Mouse (Mus musculus): ENCODE measurements around the gene Hs3st5. TPM values are rescaled to one million over a fixed set of nuclear protein-coding genes. Genes with fewer than 3 reads are reported as not detected.

The Hs3st5 gene
- polyA plus RNA-seq, 2 experiments = 0.02 TPM; not detected in 1

DNA sequence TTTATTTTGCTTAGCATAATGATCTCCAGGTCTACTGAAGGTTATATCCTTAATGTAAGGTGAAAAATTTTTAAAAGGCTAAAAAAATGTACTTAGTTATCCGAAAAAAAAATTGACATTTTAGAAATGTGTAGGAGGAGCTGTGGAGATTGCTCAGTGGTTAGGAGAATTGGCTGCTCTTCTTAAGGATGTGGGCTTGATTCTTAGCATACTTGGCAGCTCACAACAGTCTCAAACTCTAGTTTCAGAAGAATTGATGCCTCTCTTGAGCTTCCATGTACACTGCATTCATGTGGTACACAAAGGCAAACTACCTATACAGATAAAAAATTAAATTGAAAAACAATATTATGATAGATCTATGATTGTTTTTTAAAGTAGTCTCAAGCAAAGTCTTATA is 125.1 kb downstream of the Hs3st5 start:
- Histone ChIP-seq H3K36me3 (replicated peaks; ENCODE audit: control insufficient read depth, insufficient read depth, low read depth) (no peaks in the 10 kb centered on the region), H3K27ac (no peak overlapping the region), H3K4me3 (ENCODE audit: insufficient read depth in 1 of 2, low read depth in 2 of 2, low read length in 2 of 2) (no peak overlapping the region), H3K4me1 (replicated peaks; ENCODE audit: control insufficient read depth in 2 of 2, insufficient read depth in 2 of 2, low read length in 1 of 2) (no peaks in the 10 kb centered on the region), H3K27me3 (ENCODE audit: control insufficient read depth, insufficient read depth, low read length) (no peaks in the 10 kb centered on the region), H3K9me3 (ENCODE audit: control insufficient read depth, low read length) (no peaks in the 10 kb centered on the region), H3K4me2 (ENCODE audit: low read depth) (no peak overlapping the region), H3K9ac (replicated peaks) (no peak overlapping the region)
- DNase-seq (ENCODE audit: low read depth in 3 of 3, low spot score in 3 of 3) (no peak), ATAC-seq (ENCODE audit: insufficient read depth) (no peak)
- TF ChIP-seq EP300 (IDR thresholded peaks at IDR 0.05; ENCODE audit: low read depth) = no peak
- TF ChIP-seq CTCF (IDR thresholded peaks at IDR 0.05; ENCODE audit: low read depth) = no peak
- 42% methylated on average over 1 of the region's 1 CpGs for WGBS (ENCODE audit: insufficient replicate concordance)

DNA sequence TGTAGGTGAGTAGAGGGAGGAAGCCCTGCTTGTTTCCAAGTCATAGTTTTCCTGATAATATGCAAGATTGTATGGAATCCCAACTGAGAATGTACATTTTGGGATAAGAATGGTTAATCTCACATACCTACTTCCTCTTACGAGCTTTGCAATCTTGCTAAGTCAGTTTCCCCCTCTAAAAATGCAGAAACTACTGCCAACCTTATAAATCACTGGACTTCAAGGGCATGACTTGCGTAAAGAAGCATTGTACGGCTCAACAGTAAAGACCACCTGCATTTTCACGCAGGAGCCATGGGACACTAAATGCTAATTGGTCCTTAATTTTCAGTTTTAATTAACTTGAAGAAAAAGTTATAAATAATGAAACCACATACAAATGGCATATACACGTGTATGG is 144.0 kb downstream of the Hs3st5 start:
- H3K4me3 ChIP-seq (ENCODE audit: insufficient read depth in 1 of 2, low read depth in 2 of 2, low read length in 2 of 2) = no peak overlapping the region
- DNase-seq (ENCODE audit: low read depth in 3 of 3, low spot score in 3 of 3) = no peak
- TF ChIP-seq CTCF (IDR thresholded peaks at IDR 0.05; ENCODE audit: low read depth) (no peak), EP300 (IDR thresholded peaks at IDR 0.05; ENCODE audit: low read depth) (no peak)
- no peak overlapping the region for H3K27ac ChIP-seq
- ATAC-seq (ENCODE audit: insufficient read depth) = no peak
- H3K4me1 ChIP-seq (replicated peaks; ENCODE audit: control insufficient read depth in 2 of 2, insufficient read depth in 2 of 2, low read length in 1 of 2) = no peaks in the 10 kb centered on the region
- no peaks in the 10 kb centered on the region for H3K9me3 ChIP-seq (ENCODE audit: control insufficient read depth, low read length)
- no peaks in the 10 kb centered on the region for H3K36me3 ChIP-seq (replicated peaks; ENCODE audit: control insufficient read depth, insufficient read depth, low read depth)
- no peaks in the 10 kb centered on the region for H3K27me3 ChIP-seq (ENCODE audit: control insufficient read depth, insufficient read depth, low read length)
- 34% methylated on average over 5 of the region's 5 CpGs for WGBS (ENCODE audit: insufficient replicate concordance)
- no peak overlapping the region for H3K9ac ChIP-seq (replicated peaks)
- H3K4me2 ChIP-seq (ENCODE audit: low read depth) = no peak overlapping the region

DNA sequence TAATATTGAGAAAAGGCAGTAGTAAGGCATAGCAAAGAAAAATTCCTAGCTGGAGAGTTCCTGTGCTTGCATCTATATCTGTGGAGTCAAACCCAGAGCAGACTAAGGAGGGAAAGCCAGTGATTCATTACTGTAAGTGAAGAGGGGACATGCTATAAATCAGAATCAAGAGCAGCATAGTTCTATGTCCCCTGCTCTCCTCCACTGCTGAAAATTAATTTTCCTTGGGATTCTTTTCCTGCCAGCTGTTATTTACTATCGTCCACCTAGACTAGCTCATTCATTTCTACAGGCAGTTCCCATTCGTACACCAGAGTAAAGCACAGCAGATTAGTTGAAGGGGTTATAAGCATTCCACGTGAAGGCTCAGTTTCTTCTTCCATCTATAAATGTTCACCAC is 207.4 kb downstream of the Hs3st5 start:
- 40% methylated on average over 3 of the region's 3 CpGs for WGBS (ENCODE audit: insufficient replicate concordance)
- H3K4me2 ChIP-seq (ENCODE audit: low read depth) = no peak overlapping the region
- no peak for ATAC-seq (ENCODE audit: insufficient read depth)
- TF ChIP-seq CTCF (IDR thresholded peaks at IDR 0.05; ENCODE audit: low read depth) = no peak
- TF ChIP-seq EP300 (IDR thresholded peaks at IDR 0.05; ENCODE audit: low read depth) = no peak
- H3K36me3 ChIP-seq (replicated peaks; ENCODE audit: control insufficient read depth, insufficient read depth, low read depth) = no peaks in the 10 kb centered on the region
- no peaks in the 10 kb centered on the region for H3K27me3 ChIP-seq (ENCODE audit: control insufficient read depth, insufficient read depth, low read length)
- no peak for DNase-seq (ENCODE audit: low read depth in 3 of 3, low spot score in 3 of 3)
- no peaks in the 10 kb centered on the region for H3K9me3 ChIP-seq (ENCODE audit: control insufficient read depth, low read length)
- no peak overlapping the region for H3K9ac ChIP-seq (replicated peaks)
- H3K4me3 ChIP-seq (ENCODE audit: insufficient read depth in 1 of 2, low read depth in 2 of 2, low read length in 2 of 2) = no peak overlapping the region
- H3K27ac ChIP-seq = no peak overlapping the region
- H3K4me1 ChIP-seq (replicated peaks; ENCODE audit: control insufficient read depth in 2 of 2, insufficient read depth in 2 of 2, low read length in 1 of 2) = no peaks in the 10 kb centered on the region

DNA sequence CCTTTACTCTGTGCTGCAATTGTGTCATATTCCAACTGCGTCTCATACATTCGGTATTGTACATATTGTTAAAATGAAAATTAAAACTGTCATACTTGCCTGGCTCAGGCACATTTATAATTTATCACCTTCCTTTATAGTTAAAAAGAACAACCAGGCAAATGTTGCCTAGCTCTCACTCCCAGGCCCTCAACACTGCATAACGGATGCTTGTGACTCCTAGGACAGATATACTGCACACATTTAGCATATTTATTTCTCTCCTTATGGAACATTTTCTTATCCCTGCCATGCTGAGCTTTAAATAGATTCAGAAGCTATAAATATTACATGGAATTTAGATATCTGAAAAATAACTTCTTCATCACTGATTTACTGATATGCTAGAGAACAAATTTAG is 219.6 kb downstream of the Hs3st5 start:
- H3K4me1 ChIP-seq (replicated peaks; ENCODE audit: control insufficient read depth in 2 of 2, insufficient read depth in 2 of 2, low read length in 1 of 2) = no peaks in the 10 kb centered on the region
- no peak overlapping the region for H3K4me2 ChIP-seq (ENCODE audit: low read depth)
- no peaks in the 10 kb centered on the region for H3K36me3 ChIP-seq (replicated peaks; ENCODE audit: control insufficient read depth, insufficient read depth, low read depth)
- H3K4me3 ChIP-seq (ENCODE audit: insufficient read depth in 1 of 2, low read depth in 2 of 2, low read length in 2 of 2) = no peak overlapping the region
- TF ChIP-seq EP300 (IDR thresholded peaks at IDR 0.05; ENCODE audit: low read depth) = no peak
- no peak for TF ChIP-seq CTCF (IDR thresholded peaks at IDR 0.05; ENCODE audit: low read depth)
- H3K9ac ChIP-seq (replicated peaks) = no peak overlapping the region
- no peaks in the 10 kb centered on the region for H3K9me3 ChIP-seq (ENCODE audit: control insufficient read depth, low read length)
- no peak overlapping the region for H3K27ac ChIP-seq
- ATAC-seq (ENCODE audit: insufficient read depth) (no peak), DNase-seq (ENCODE audit: low read depth in 3 of 3, low spot score in 3 of 3) (no peak)
- WGBS (ENCODE audit: insufficient replicate concordance) = 70% methylated on average over 3 of the region's 3 CpGs
- H3K27me3 ChIP-seq (ENCODE audit: control insufficient read depth, insufficient read depth, low read length) = no peaks in the 10 kb centered on the region

DNA sequence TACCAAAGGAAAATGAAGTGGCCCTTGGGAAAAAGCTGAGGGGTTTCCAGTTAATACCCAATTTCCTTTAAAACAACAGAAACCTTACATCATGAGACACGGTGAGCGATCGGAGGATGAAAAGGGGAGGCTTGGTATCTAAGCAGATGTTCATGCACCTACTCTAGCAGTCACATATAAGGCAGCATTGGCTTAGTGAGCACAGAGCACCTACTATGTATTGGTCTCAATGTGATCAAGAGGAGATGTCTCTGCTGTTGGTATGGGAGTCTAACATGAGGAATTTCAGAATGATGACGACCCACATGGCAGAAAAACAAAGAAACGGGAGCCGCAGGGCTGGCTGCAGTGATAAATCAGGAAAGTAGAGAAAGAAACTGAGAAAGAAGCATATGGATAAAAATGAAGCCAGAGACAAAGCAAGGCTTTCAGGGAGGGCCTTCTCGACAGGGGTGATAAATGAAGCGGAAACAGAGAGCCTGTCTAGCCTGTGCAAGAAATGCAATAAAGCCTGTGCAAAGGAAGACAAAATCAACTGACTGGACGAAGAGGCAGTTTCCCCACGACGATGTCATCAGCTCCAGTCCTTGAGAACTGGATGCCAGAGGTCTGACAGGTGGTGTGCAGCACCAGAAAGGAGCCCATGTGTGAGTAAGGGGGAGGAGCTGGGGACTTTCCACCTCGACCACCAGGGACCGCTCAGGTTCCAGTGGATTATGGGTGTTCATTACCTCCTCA is 222.9 kb downstream of the Hs3st5 start:
- DNase-seq (ENCODE audit: low read depth in 3 of 3, low spot score in 3 of 3) = no peak

More for the DNA sequence above, 222.9 kb downstream of the Hs3st5 start:
- Histone ChIP-seq H3K4me2 (ENCODE audit: low read depth) (no peak overlapping the region), H3K4me3 (ENCODE audit: insufficient read depth in 1 of 2, low read depth in 2 of 2, low read length in 2 of 2) (no peak overlapping the region), H3K4me1 (replicated peaks; ENCODE audit: control insufficient read depth in 2 of 2, insufficient read depth in 2 of 2, low read length in 1 of 2) (no peaks in the 10 kb centered on the region), H3K9ac (replicated peaks) (no peak overlapping the region), H3K27me3 (ENCODE audit: control insufficient read depth, insufficient read depth, low read length) (no peaks in the 10 kb centered on the region), H3K9me3 (ENCODE audit: control insufficient read depth, low read length) (no peaks in the 10 kb centered on the region), H3K27ac (no peak overlapping the region), H3K36me3 (replicated peaks; ENCODE audit: control insufficient read depth, insufficient read depth, low read depth) (no peaks in the 10 kb centered on the region)
- no peak for TF ChIP-seq CTCF (IDR thresholded peaks at IDR 0.05; ENCODE audit: low read depth)
- TF ChIP-seq EP300 (IDR thresholded peaks at IDR 0.05; ENCODE audit: low read depth) = no peak
- ATAC-seq (ENCODE audit: insufficient read depth) = no peak
- WGBS (ENCODE audit: insufficient replicate concordance) = 60% methylated on average over 13 of the region's 13 CpGs

All from liver, embryonic 14.5 days (tissue).